14 mouse cellular contexts compared by ENCODE assay signal in genomic region chr13:54475702-54476101, GRCm38 (mm10). TPM values are rescaled to one million over a fixed set of nuclear protein-coding genes. Genes with fewer than 3 reads are reported as not detected.
DNase-seq lines count a peak whose midpoint lies in the region; ATAC-seq and TF ChIP-seq lines count a peak whose summit lies in the region.
"Had no signal": no experiment of that assay in that cellular context is flagged by ENCODE, and none has a peak within 500 bp of the region (broad histone marks: within the 10 kb centered on the region; RNA-seq: fewer than 3 reads in every experiment).

No protein-coding gene starts in this region.

- H3K9ac ChIP-seq in CH12.LX (ENCODE audit: insufficient read depth, low read depth), result no peak overlapping the region
- H3K9ac ChIP-seq: heart, embryonic 13.5 days; lung, embryonic 14.5 days had no signal

- no peak for TF ChIP-seq CTCF in CH12.LX (conservative IDR thresholded peaks at IDR 0.05 in 1 of 2, IDR thresholded peaks at IDR 0.05 in 1 of 2; ENCODE audit: low read depth in 2 of 2, low read length in 2 of 2)

- H3K4me3 ChIP-seq in CH12.LX (replicated peaks in 1 of 3; ENCODE audit: low read depth in 2 of 3, low read length in 2 of 3, poor library complexity in 1 of 3), result no peak overlapping the region
- H3K4me3 ChIP-seq: heart, embryonic 13.5 days; midbrain, embryonic 10.5 days had no signal

- H3K79me2 ChIP-seq in CH12.LX (replicated peaks; ENCODE audit: control insufficient read depth, extremely low read depth, insufficient read depth, poor library complexity, severe bottlenecking), result no peaks in the 10 kb centered on the region

- no peaks in the 10 kb centered on the region for H3K36me3 ChIP-seq in CH12.LX (replicated peaks in 1 of 2; ENCODE audit: control insufficient read depth in 1 of 2, insufficient read depth in 1 of 2, low read length in 1 of 2)
- H3K36me3 ChIP-seq: heart, embryonic 13.5 days; midbrain, embryonic 10.5 days had no signal

- TF ChIP-seq POLR2A in CH12.LX (IDR thresholded peaks at IDR 0.05; ENCODE audit: low read depth, low read length), result no peak

- in situ Hi-C loops in CH12.LX (cut with MboI; ENCODE audit: low pct_ligation_motif_present, low pct_unique_long_range_greater_than_20kb, low sequenced_read_pairs), result no loop called here

- peak; percentile 75 to 85 for ATAC-seq in hematopoietic stem cell, adult 5-6 weeks (replicated peaks in 1 of 2; ENCODE audit: insufficient read depth in 1 of 2, low FRiP score in 2 of 2, low TSS enrichment in 1 of 2, low read depth in 1 of 2, poor library complexity in 2 of 2, severe bottlenecking in 2 of 2)
- ATAC-seq: forebrain, embryonic 14.5 days had no signal

- H3K9me3 ChIP-seq in CH12.LX (replicated peaks; ENCODE audit: low read length), result peaks cover 4% of the 10 kb centered on the region
- H3K9me3 ChIP-seq: heart, embryonic 13.5 days had no signal

- DNase-seq in 416B (ENCODE audit: low read depth) (peak; percentile 87), CH12.LX (ENCODE audit: extremely low read depth) (peak; percentile 87)
- DNase-seq in skeletal muscle tissue, adult 2 months (ENCODE audit: low read depth, low spot score), result peak; percentile 5
- DNase-seq in layer of hippocampus, postnatal 14 days (ENCODE audit: low spot score in 2 of 2), result no peak
- DNase-seq in layer of hippocampus, adult 9-11 months, result no peak
- DNase-seq in urinary bladder, postnatal 36 days (ENCODE audit: low spot score in 2 of 2), result no peak
- DNase-seq: adrenal gland, adult 8-10 months; cerebellum, adult 9-10 months; heart, postnatal 4 days had no signal

- H3K4me1 ChIP-seq in CH12.LX (ENCODE audit: control insufficient read depth in 1 of 2, insufficient read depth in 2 of 2), result peaks cover 0 to 6% of the 10 kb centered on the region in 2 experiments; a peak in 2 of 4 replicates
- H3K4me1 ChIP-seq: heart, embryonic 13.5 days; midbrain, embryonic 10.5 days had no signal

- TF ChIP-seq EP300 in CH12.LX (IDR thresholded peaks at IDR 0.05; ENCODE audit: low read length), result peak; percentile 81

- dilution Hi-C loops in CH12.LX (cut with MboI; ENCODE audit: extremely low pct_ligation_motif_present, extremely low pct_unique_long_range_greater_than_20kb, low sequenced_read_pairs), result no loop called here

- no peak overlapping the region for H3K4me2 ChIP-seq in CH12.LX (ENCODE audit: insufficient read depth, low read depth, poor library complexity, severe bottlenecking)
- H3K4me2 ChIP-seq: heart, embryonic 13.5 days; lung, embryonic 14.5 days had no signal

- no peak overlapping the region for H3K27ac ChIP-seq in CH12.LX (ENCODE audit: insufficient read depth, low read depth)
- H3K27ac ChIP-seq: heart, embryonic 13.5 days; midbrain, embryonic 10.5 days had no signal

- H3K27me3 ChIP-seq in CH12.LX (replicated peaks), result no peaks in the 10 kb centered on the region

- TF ChIP-seq RAD21 in CH12.LX (IDR thresholded peaks at IDR 0.05; ENCODE audit: low read depth, low read length), result no peak

TF ChIP-seq in CH12.LX, 34 proteins besides CTCF, POLR2A, EP300 and RAD21:
- TF ChIP-seq E2F4 (IDR thresholded peaks at IDR 0.05; ENCODE audit: insufficient replicate concordance, low read depth, low read length) (0 out of 2 replicates have a peak, but pooled peaks have one; percentile 66), USF2 (conservative IDR thresholded peaks at IDR 0.05; ENCODE audit: low read depth, low read length) (no peak), MEF2A (IDR thresholded peaks at IDR 0.05; ENCODE audit: borderline replicate concordance, low read depth, low read length) (0 out of 2 replicates have a peak, but pooled peaks have one; percentile 23), MYC (IDR thresholded peaks at IDR 0.05; ENCODE audit: low read depth, low read length) (peak; percentile 91), RCOR1 (conservative IDR thresholded peaks at IDR 0.05; ENCODE audit: low read depth, low read length) (0 out of 2 replicates have a peak, but pooled peaks have one; percentile 49), SIN3A (IDR thresholded peaks at IDR 0.05; ENCODE audit: low read length) (peak; percentile 41; the same call in 1 of the 2 replicates), JUN (IDR thresholded peaks at IDR 0.05; ENCODE audit: insufficient read depth, low read depth, low read length) (no peak), IRF4 (IDR thresholded peaks at IDR 0.05; ENCODE audit: low read depth, low read length) (peak; percentile 94), UBTF (IDR thresholded peaks at IDR 0.05; ENCODE audit: low read depth, low read length) (no peak), MAX (IDR thresholded peaks at IDR 0.05; ENCODE audit: low read length) (peak; percentile 46; the same call in 1 of the 2 replicates)

RNA-seq across cellular contexts. Expression of gene Thoc3, which starts 7.1 kb away (rescaled TPM):
- total RNA-seq in CH12.LX (2012; rRNA removed) (77.5 and 84.5 TPM in 2 replicates), CH12.LX (2014; rRNA removed) (72.1 and 81.8 TPM in 2 replicates)
- polyA plus RNA-seq in CH12.LX (2012; ENCODE audit: insufficient read length, low read depth), result 93.1 and 98.7 TPM in 2 replicates
- 29.4 and 56.5 TPM in 2 replicates for total RNA-seq in hematopoietic stem cell, adult 5-6 weeks (2017)
- 10 to 100 TPM; 37.1 to 44.4 TPM for total RNA-seq in layer of hippocampus, postnatal 14 days (2021)

RNA-seq across cellular contexts. Expression of gene Simc1, which starts 27.9 kb away (rescaled TPM):
- total RNA-seq in CH12.LX (2012; rRNA removed) (6.8 and 8.1 TPM in 2 replicates), CH12.LX (2014; rRNA removed) (4.8 and 6.2 TPM in 2 replicates)
- 16.0 and 16.6 TPM in 2 replicates for polyA plus RNA-seq in CH12.LX (2012; ENCODE audit: insufficient read length, low read depth)
- total RNA-seq in hematopoietic stem cell, adult 5-6 weeks (2017), result 11.4 and 13.7 TPM in 2 replicates
- 10 to 100 TPM; 14.0 to 16.2 TPM for total RNA-seq in layer of hippocampus, postnatal 14 days (2021)

Comparison
In these comparisons a context has a peak if more than half of its experiments do, and no peak if none do; other contexts are left out.
1. DNase-seq: peak in 416B (single experiment), CH12.LX (single experiment) and skeletal muscle tissue, adult 2 months (single experiment); none in layer of hippocampus, postnatal 14 days (0 of 2), layer of hippocampus, adult 9-11 months (single experiment) and urinary bladder, postnatal 36 days (0 of 2).